Mouse (Mus musculus) A20 (cell line): ENCODE results near the gene Uggt2.
A peak's percentile ranks its signal among the peaks of the same experiment; 100 is the strongest.
"Not testable (repeated sequence)": the region's sequence is repeated elsewhere in the genome, so short reads cannot be mapped to it uniquely, and the experiment has no call there.

ENCODE experiments used
- DNase-seq: peaks from one replicate; pipeline ENCODE4 v3.0.0-alpha.2; 2011; ENCODE audit warnings: low read depth, low spot score

Gene Uggt2

DNA sequence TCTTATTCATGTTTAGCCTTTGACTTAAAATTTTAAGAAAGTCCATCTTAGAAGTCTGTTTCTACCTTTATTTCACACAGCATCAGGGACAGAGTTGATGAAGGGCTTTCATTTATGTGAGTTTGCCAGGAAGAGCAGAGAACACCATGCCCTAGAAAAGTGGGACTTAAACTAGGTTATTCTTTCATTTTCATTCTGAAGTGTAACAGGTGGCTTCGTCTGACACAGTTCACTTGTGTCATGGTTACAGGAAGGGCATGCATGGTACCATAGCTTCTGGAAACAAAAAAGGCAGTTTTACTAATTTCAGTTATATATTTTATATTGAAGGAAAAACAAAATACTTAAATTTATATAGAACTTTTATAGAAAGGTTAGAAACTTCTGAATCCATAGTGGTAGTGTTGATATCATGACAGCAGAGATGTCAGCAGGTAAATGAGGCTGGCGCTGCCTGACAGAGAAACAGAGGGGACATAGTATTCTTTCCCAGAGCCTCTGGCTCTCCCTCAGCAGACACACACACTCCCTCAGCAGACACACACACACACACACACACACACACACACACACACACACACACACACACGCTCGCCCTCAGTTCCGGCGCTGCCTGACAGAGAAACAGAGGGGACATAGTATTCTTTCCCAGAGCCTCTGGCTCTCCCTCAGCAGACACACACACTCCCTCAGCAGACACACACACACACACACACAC, 117.4 kb downstream of the Uggt2 start:
- DNase-seq: not testable (repeated sequence)

DNA sequence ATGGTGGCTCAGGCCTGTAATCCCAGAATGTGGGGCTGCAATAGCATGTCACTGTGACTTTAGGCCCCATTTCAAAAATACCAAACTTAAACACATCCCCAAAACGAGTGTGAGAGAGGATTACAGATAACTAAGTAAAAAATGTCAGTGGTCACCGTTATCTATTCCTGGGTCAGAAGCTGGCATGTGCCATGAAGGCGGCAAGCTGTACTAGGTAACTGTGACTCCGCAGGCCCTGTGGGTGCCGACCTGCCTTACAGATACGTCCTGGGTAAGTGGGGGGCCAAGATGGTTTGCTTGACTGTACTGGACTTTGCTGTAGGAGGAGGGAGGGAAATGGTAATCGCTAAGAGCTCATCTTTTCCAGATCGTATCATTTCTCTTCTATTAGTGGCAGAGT, 118.3 kb downstream of the Uggt2 start:
- DNase-seq: no peak

DNA sequence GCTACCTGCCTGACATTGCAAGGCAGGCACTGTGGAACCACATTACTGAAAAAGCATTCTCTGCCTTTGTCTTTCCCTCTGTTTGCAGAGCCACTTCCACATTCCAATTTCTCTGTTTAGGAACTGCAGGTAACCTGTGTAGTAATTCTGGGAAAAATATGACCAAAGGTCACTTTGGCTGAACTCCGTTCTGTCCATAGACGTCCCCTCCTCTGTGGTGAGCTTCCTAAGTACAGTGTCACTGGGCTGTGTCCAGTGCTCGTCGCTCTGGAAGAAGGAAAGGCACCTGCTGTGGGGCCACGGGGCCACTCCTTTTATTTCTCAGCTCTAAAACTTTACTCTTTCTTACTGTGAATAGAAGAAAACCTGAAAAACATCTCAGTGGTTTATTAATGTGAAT, 118.9 kb downstream of the Uggt2 start:
- no peak for DNase-seq

DNA sequence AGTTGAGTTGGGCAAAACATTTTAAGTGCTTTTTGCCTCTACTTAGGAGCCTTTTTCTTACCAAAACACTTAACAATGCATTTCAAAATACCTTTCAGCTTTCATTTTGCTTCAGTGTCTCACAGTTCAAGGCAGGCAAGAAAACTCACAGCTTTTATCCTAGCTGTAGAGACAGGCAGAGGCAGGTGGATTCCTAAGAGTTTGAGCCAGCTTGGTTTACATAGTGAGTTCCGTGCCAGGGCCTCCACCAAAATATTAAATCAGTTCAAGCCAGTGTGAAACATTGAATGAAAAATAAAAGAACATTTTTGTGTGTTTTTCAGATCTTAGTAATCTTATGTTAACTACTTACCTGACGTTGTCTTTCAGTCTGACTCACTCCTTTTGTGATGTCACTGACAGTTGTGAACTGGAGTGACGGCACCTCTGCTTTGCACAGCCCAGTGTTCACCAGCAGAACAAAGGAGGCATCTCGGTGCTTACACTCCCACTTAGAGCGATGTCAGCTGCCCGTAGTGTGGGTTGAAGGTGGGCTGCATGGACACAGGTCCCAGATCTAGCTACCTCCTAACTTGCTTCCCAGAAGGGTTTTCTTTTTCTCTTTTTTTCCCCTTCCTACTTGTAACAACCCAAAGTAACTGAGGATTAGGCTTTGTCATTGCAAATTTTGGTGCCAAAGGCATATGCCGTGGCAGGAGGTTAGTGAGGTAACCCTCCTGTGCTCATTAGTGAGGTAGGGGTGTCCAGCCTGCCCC, 119.5 kb downstream of the Uggt2 start:
- no peak for DNase-seq

DNA sequence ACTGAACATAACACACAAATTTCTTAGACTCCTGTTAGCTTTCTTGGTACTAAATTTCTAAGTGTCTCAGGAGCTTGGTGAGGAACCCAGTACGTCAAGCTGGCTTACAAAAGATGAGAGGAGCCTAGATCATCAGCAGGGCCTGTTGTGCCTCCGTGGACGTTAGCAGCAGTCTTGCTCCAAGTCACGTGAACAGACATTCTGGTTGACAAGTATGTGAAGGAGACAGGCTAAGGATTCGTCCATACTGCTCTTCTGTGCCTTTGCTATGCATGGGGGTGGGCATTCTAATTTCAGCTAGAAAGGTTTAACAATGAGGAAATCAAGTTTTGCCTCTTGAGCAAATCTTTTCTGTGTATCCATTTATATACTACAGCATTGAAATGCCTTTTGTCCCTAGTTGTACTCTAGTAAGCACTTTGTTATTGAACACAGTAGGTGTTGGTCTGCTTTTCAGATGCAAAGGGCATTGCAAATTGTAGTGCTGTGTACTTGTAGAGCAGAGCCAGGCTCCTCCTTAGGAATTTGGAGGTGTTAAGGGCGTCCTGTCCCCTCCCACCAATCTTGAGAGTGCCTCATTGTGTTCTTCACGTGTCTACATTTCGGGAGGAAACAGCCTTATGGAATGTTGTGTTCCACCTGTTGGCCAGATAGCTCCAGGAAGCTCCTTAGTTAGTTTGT, 122.0 kb downstream of the Uggt2 start:
- no peak for DNase-seq

DNA sequence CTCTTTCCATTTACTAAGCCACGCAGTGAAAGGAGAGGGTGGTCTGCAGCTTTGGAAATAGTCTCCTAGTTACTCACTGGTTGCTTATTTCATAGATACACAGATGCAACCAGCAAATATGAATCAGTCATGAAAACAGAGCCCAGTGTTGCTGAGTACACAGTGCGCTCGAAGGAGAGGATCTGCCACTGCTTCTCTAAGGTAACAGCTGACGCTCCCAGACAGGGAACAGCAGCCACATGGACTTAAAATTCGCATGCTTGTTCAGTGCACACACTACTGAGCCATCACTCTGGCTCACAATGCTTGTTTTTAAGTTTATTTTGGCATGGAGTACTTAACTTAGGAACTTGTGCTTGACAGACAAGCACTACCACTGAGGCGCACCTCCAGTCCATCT, 127.0 kb downstream of the Uggt2 start:
- DNase-seq: no peak

DNA sequence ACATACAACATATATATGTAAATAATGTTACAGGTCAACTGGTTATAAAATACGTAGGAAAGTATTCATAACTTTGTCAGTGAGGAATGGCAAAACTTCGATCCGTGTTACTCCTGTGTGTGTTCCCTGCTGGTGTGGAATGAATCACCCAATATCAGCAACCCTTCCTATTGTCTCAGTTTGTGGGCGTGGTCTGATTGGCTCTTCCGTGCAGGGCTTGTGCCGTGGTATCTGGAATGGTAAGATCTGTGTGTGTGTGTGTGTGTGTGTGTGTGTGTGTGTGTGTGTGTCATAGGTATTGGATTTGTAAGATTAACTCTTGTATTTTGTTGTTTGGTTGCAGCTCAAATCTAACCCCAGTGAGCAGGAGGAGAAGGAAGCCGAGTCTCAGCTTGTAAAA, 131.6 kb downstream of the Uggt2 start:
- DNase-seq: no peak

DNA sequence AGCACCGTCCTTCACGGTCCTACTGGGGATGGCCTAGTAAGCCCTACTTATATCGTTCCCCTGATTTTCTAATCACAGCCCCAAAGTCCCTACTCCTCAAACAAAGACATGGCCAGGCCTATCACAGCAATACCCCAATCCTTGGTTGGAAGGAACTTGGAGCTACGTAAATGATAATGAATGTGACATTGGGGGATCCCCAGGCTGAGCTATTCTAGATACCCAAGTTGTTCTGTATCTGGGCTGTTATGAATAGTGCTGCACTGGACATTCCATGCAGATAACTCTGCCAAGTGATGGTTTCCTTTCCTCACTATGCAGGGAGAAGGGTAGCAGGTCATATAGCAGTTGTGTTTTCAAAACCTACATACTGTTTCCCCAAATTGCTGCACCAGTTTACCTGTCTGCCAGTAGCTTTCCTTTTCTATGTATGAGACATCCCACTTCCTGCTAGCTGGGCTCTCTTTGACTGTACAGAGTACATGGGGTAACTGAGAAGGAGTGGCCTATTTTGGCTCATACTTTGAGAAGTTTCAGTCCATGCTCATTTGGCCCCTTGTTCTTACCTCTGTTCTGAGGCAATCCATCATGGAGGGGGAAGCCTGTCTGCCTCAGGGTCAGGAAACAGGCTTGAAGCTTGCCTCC, 133.8 kb downstream of the Uggt2 start:
- DNase-seq: no peak

DNA sequence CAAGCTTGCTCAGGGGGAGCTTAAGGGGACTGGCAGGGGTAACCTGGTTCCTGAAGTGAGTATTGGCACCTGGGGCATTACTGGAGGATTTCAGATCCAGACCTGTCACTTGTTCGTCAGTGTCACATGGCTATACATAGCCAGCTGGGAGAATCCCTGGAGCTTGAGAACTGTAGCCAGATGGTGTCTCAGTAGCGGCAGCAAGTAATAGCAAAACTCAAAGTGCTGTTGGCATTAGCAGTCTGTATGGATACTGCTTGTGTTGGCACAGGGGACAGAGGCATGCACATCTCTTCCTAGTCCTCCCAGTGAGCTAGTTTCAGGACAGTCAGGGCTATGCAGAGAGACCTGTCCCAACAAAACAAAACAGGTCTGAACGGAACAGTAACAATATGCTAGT, 141.2 kb downstream of the Uggt2 start:
- DNase-seq: no peak

DNA sequence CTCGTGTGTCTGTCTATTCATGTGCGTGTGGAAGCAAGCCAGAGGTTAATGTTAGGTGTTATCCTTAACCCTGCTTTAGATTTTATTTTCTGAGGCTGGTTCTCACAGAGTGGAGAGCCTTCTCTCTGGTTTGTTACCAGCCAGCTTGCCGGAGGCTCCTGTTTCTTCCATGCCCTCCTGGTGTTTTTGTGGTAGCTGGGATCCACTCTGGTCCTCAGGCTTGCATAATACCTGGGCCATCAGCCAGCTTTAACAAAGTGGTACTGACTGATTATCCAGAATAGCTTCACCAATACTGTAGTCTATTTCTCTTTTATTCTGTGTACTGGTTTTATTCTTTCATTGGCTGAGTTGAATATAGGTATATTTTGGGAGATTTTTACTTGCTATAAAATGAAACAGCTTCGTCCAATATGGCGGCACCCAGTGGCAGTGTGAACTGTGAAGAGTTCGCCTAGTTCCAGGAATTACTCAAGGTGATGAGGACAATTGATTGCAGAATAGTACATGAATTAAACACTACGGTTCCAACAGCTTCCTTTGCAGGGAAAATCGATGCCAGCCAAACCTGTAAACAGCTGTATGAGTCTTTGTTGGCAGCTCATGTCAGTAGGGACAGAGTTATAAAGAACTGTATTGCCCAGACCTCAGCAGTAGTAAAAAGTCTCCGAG, 147.2 kb downstream of the Uggt2 start:
- no peak for DNase-seq

DNA sequence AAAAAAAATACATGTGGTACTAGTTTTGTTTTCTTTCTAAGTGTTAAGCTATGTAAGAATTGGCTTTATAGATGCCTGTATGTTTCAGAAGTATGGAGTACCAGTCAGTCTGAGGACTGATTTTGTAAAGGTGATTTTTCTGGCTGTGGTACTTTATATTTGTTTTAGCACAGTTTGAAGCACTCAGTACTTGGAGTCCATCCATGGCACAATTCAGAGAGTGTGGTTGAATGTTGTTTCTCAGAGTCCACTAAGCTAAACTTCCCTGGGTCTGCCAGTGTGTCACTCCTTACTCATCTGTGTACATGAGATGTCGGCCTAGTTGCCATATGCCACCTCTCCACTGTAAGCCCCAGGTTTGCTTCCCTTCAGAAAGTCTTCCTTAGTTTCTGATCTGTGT, 150.4 kb downstream of the Uggt2 start:
- DNase-seq: no peak

DNA sequence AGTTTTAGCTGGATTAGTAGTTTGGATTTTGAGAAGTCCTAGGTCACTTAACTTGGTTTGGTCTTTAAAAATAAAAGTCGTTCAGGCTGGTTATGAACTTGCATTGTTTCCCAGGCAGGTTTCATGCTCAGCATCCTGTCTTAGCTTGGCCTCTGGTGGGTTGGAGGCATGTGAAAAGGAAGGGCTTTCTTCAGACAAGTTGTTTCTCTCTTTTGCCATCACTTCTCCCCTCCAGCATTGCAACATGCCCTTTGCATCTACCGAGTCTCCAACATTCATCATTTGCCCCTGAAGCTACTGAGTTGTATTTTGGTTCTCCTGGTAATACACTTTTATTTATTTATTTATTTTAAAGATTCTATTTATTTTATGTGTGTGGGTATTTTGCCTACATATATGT, 154.5 kb downstream of the Uggt2 start:
- DNase-seq: no peak

DNA sequence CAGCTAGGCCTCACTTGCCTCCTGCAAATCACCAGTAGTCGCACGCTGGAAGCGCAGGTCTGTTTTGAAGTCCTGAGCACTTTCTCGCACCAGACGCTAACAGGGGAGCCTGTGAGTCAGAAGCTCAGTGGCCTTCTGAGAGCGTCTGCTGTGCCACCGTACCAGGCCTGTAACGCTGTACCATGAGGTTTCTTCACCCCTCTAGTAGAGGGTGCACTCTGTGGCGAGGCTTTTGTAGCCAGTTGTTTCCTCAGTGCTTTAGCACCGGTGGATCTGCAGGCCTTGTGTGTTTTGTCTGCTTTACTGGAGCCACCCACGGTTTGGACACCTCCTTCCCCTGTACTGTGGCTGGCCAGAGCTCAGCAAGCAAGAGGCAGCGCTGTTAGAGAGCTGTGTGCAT, 157.2 kb downstream of the Uggt2 start:
- DNase-seq: no peak

DNA sequence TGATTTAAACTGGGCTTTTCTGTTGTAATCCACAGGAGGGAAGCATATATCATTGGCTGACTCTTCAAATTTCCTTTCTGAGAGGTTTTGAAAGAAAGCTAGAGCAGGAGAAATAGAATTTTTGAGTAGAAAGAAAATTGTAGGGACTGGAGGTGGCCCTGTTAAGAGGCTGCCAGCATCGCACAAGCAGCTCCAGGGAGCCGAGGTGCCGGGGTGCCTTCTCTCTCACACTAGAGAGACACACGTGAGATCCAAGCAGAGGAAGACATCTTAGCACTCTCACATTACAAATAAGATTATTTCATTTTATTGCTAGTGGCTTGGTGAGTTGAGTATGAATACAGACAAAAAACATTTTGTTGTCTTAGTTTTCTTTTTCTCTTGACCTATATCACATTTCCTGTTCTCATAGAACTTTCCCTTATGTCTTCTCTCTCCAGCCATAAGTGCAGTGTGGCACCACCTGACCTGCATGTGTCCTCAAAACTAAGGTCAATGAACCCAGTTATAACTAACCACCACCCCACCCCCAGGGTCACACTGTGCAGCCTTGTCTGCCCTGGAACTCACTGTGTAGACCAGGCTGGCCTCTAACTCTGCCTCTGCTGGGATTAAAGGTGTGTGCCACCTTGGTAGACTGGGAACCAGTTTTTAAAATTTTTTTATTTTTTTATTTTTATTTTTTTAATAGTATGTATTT, 158.3 kb downstream of the Uggt2 start:
- peak; percentile 67 for DNase-seq

DNA sequence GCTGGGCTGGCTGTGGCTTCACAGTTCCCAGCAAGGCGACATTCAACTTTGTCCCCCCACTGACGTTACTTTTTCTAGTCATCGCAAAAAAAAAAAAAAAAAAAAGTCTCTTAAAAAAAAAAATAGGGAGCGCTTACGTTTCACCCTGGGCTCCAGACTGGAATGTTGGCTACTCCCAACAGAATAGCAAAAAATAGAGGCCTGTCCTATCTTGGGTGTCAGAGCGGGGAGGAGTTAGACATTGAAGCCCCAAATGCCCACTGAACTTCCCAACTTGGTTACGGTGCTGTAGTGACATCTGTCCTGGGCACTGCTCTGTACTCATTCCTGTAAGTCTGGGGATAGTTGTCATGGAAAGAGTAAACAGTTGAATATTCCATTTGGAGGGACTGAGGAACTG, 160.7 kb downstream of the Uggt2 start:
- DNase-seq: no peak

DNA sequence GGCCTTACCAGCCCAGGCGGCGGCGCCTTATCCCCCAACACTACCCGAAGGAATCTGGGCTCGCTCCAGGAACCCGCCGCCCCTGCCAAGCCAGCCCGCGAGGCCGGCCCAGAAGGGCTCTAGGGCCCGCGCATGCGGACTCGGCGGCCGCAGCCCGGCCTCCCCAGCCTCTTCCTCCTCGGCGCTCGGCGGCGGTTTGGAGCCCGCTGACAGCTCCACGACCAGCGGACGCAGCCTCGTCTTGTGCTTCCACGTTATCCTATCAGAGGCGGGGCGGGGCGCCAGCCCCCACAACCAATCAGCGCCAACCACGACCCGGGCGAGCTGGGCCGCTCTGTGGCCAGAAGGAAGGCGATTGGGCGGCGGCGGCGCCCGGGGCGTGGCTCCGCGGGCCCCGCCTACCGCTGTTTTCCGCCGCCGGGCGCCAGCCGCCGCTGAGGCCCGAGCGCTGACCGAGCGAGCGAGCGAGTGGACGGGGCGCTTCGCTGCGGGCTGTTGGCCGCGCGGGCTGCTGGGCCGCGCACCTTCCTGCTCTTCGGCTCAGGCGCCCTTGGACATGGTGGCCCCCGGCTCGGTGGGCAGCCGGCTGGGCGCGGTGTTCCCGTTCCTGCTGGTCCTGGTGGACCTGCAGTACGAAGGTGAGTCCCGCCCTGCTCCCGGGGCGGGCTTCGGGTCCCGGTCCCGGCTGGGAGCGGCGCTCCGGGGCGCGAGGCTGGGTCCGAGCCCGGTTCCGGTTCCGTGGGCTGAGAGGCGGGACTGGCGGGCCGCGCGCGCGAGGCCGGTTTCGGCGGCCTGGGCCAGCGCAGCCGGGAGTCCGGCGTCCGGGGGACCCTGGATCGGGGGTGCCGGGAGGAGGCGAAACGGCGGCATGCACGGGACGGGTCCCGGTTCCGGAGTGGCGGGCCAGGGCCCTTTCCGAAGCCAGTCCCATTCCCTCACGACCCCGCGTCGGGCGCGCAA, 161.4 kb downstream of the Uggt2 start, which contains the start of gene Dnajc3:
Gene Dnajc3 (plus strand): TSS at position 444 of the 960 bp plus-strand sequence.
- peak; percentile 97 for DNase-seq

DNA sequence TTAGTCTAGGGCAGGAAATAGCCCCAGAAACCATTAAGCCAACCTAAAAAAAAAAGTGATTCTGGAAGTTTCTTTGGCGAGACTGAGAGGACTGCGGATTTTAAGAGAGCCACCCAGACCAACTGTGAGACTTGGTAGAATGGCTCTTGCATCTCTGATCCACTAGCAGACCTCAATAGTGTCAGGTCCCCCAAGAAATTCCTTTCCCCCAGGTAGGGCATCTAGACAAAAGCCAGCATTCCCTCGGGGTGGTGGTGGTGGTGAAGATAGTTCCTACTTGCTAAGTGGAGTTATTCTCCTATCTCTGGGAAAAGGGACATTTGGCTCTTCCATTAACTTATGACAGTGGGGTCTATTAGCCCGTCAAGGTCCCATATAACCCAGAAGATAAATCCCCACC, 162.3 kb downstream of the Uggt2 start:
- DNase-seq: no peak

DNA sequence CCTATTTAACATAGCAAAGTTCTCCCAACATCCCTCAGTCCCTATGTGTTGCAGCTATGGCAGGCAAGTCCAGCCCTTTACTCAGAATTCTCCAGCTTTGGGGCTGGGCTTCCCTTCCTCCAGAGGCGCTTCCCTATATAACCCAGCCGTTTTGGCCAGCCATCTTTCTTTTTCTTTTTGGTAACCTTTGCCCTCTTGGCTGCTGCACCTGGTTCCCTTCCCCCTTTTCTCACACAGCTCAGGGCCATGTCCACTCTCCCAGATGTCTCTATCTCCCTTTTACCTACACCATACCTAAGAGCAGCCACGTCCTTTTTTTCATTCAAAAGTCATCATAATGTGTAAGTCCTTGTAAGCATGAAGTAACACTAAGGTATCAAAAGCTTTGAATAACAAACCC, 163.0 kb downstream of the Uggt2 start:
- DNase-seq: no peak
